Mouse (Mus musculus): ENCODE results near the gene Pcdh15. TPM values are rescaled to one million over a fixed set of nuclear protein-coding genes. Genes with fewer than 3 reads are reported as not detected.
A peak's percentile ranks its signal among the peaks of the same experiment; 100 is the strongest.

The Pcdh15 gene
- polyA plus RNA-seq (2012; rRNA removed): 14.9 and 16.9 TPM in 2 replicates

DNA sequence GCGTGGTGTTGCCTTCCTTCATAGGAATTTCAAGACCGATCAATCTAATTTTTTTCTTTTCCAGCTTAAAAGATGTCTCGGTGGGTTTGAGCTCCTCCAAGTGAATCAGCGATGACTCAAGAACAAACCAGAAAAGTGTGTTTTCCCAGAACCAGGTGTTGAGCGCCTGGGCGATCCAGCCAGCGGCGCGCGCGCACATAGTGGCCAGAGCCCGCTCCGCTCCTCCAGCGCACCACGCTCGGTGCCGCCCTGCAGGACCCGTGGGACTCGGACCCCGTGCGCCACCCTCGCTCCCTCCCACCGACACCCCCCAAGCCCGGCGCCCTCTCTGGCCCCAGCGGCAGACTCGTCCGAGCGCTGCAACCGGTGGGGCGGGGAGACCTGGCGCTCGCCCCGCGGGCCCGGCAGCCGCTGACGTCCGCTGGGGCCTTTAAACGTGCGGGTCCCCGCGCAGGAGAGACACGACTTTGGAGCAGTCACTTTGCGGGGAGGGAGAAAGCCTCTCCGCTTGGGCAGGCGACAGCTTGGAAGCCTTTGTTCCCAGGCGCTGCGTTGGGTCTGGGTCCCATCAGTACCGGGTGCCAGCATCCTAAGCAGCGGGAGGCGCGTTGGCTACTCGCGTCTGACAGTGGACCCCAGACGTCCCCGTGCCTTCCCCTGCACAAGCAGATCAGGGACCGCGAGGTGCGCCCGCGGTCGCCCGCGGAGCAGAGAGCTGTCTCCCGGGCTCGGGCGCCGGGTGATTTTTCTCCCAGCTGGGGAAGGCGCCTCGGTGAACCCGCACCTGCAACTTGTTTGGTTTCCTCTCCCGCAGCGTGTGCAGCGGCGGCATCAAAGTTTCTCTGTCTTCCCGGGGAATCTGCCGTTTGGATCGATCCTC, at the start of gene Pcdh15:
Pcdh15 (plus strand) TSS at position 377 of the 880 bp plus-strand sequence.
- peak within 1 kb of the TSS; percentile 88 for H3K4me3 ChIP-seq (ENCODE audit: insufficient read depth, low read length)
- peak within 1 kb of the TSS; percentile 68 for H3K27ac ChIP-seq (ENCODE audit: insufficient read depth, low read length)
- peaks cover 2% of the 10 kb centered on the region; the same call in 1 of the 2 replicates for H3K4me1 ChIP-seq (ENCODE audit: control insufficient read depth, insufficient read depth, low read length)
- no peak for TF ChIP-seq CTCF (IDR thresholded peaks at IDR 0.05; ENCODE audit: extremely low read depth, insufficient read depth, low read length)
- no peak for TF ChIP-seq POLR2A (IDR thresholded peaks at IDR 0.05; ENCODE audit: extremely low read depth, insufficient read depth, low read length)

DNA sequence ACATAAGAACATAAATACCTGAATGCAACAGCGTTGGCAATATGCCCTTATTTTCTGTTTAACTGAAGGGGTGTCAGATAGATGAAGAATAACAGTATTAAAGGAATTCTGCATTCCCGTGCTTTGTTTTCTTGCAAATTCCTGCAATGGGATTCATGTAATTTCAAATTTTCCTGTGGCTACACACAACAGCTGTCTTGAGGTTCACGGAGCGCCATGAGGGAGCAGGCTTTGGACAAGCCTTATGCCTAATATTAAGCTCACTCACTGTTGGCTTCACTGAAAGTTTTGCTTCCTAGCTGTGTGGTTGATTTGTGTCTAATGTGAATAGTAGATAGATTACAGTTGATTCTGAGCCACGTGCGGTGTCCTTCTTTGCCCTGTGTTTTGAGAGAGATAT, 47.1 kb upstream of the Pcdh15 start:
- Histone ChIP-seq H3K27ac (ENCODE audit: insufficient read depth, low read length) (no peak overlapping the region), H3K4me3 (ENCODE audit: insufficient read depth, low read length) (no peak overlapping the region), H3K4me1 (ENCODE audit: control insufficient read depth, insufficient read depth, low read length) (no peaks in the 10 kb centered on the region)
- no peak for TF ChIP-seq CTCF (IDR thresholded peaks at IDR 0.05; ENCODE audit: extremely low read depth, insufficient read depth, low read length)
- no peak for TF ChIP-seq POLR2A (IDR thresholded peaks at IDR 0.05; ENCODE audit: extremely low read depth, insufficient read depth, low read length)

DNA sequence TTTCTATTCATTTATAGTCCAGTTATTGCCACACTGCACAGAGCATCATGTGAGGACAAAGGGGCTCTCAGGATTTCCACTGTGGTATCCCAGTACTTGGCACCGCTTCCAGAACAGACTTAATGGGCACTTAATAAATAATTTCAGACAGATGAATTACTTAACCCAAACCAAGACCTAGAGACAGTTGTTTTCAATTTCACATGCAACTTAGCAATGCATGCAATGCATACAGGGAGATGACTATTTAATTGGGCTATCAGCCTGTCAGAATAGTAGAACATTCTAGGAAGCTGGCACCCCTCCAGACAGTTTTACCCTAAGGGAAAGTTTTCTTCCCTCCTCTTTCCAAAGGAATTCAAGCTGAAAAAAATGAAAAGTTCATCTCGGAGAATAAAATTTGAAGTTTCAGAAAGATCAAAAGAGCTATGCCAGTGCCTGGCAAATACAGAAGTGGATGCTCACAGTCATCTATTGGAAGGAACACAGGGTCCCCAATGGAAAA, 39.4 kb upstream of the Pcdh15 start:
- H3K4me3 ChIP-seq (ENCODE audit: insufficient read depth, low read length): no peak overlapping the region
- TF ChIP-seq POLR2A (IDR thresholded peaks at IDR 0.05; ENCODE audit: extremely low read depth, insufficient read depth, low read length) (no peak), CTCF (IDR thresholded peaks at IDR 0.05; ENCODE audit: extremely low read depth, insufficient read depth, low read length) (no peak)
- H3K4me1 ChIP-seq (ENCODE audit: control insufficient read depth, insufficient read depth, low read length): no peaks in the 10 kb centered on the region
- H3K27ac ChIP-seq (ENCODE audit: insufficient read depth, low read length): no peak overlapping the region

DNA sequence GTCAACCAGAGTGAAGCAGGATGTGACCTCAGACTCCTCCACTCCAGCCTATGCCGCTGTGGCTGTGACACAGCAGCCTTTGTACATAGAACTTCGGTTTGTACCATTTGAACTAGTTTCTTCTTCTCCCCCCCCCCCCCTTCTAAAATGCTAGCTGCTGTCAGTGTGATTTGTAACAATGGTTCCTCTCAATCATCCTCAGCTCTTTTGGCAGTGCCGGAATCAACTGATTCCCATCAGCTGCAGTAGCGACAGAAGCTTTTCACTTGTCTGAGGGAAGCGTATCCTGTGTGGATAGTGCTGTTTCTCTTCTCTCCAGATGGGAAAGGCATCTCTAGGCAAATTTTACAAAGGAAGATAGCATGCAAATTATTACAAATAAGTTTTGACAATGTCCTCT, 12.4 kb upstream of the Pcdh15 start:
- TF ChIP-seq CTCF (IDR thresholded peaks at IDR 0.05; ENCODE audit: extremely low read depth, insufficient read depth, low read length) (no peak), POLR2A (IDR thresholded peaks at IDR 0.05; ENCODE audit: extremely low read depth, insufficient read depth, low read length) (no peak)
- Histone ChIP-seq H3K4me3 (ENCODE audit: insufficient read depth, low read length) (no peak overlapping the region), H3K27ac (ENCODE audit: insufficient read depth, low read length) (no peak overlapping the region), H3K4me1 (ENCODE audit: control insufficient read depth, insufficient read depth, low read length) (no peaks in the 10 kb centered on the region; the same call in 1 of the 2 replicates)

DNA sequence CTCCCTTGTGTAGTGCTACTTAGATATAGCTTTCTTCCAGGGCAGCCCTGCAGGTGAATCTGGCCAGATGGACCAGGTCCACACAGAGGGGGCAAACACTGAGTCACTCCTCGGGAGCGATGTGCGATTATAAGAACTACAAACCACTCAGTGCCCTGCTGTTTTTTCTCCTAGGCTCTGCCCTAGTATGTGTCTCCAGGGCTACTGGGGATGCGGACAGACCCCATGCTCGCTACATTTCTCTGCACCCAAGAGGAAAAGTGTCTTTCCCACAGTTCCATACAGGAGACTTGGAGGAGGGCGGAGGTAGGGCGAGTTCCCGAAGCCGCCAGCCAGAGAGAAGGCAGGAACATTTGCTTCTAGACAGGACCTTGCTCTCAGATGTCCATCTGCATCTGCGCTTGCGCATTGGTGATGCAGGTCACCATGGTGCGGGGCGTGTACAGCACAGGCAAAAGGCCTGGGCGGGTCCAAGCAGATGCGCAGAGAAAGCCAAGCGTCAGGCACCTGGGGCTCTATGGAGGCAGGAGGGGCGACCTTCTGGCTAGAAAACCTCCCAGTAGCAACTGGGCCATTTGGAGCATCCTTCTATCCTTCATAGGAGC, 2.5 kb upstream of the Pcdh15 start:
- TF ChIP-seq CTCF (IDR thresholded peaks at IDR 0.05; ENCODE audit: extremely low read depth, insufficient read depth, low read length) (no peak), POLR2A (IDR thresholded peaks at IDR 0.05; ENCODE audit: extremely low read depth, insufficient read depth, low read length) (peak; percentile 36; the same call in 1 of the 2 replicates)
- no peak overlapping the region for H3K27ac ChIP-seq (ENCODE audit: insufficient read depth, low read length)
- no peaks in the 10 kb centered on the region for H3K4me1 ChIP-seq (ENCODE audit: control insufficient read depth, insufficient read depth, low read length)
- peak overlapping the region; percentile 37 for H3K4me3 ChIP-seq (ENCODE audit: insufficient read depth, low read length)

DNA sequence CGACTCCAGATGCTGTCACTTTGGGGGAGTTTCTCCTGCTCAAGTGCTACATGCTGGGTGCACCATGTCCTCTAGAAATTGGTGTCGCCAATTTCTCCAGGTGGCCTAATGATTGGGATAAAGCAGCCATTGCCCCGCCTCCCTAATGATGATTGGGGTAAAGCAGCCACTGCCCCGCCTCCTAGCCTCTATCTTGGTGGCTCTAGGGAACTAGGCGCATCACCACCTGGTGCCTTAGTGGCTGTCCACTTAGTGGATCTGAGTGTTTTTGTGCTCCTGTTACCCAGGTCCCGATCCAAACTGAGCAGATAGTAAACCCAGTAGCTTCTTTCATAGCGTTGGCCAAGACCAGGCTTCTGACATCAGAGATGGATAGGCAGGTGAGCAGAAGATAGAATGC, 2.0 kb upstream of the Pcdh15 start:
- H3K4me3 ChIP-seq (ENCODE audit: insufficient read depth, low read length): peak overlapping the region; percentile 37
- H3K27ac ChIP-seq (ENCODE audit: insufficient read depth, low read length): no peak overlapping the region
- no peak for TF ChIP-seq CTCF (IDR thresholded peaks at IDR 0.05; ENCODE audit: extremely low read depth, insufficient read depth, low read length)
- peak; percentile 18; the same call in 1 of the 2 replicates for TF ChIP-seq POLR2A (IDR thresholded peaks at IDR 0.05; ENCODE audit: extremely low read depth, insufficient read depth, low read length)
- H3K4me1 ChIP-seq (ENCODE audit: control insufficient read depth, insufficient read depth, low read length): no peaks in the 10 kb centered on the region

DNA sequence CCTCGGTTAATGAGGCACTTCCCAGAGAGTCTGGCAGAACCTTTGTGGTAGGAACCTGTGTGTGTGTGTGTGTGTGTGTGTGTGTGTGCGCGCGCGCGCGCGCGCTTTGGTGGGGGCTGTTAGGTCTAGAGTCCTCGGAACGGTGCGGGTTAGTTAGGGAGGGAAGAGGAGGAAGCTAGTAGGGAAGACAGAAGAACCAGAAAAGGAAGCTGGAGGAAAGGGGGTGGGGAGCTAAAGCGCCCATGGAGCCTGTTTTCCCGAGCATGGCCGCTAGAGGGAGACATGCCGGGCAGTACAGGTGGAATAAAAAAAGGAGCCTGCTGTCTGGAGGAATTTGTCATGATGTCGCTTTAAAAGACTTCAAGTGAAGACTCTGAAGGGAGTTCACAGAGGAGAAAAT, 1.2 kb upstream of the Pcdh15 start:
- no peak overlapping the region for H3K27ac ChIP-seq (ENCODE audit: insufficient read depth, low read length)

DNA sequence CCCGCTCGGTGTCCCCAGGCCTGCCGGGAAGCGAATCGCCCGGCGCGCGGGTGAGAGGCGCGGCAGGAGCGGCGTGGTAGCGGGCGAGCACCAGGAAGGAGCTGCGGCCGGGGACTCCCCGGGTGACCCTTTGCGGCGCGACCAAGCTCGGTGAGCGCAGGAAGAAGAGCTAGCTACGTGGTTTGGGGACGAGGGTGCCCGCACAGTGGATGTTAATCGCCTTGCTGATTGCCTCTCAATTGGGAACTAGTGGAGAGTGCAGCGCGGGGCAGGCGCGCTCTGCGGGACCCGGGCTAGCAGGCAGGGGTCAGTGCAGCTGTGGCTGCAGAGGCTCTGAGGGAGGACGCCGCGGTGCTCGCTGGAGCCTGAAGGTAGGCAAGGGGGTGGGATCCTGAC, 702 bp downstream of the Pcdh15 start:
- Histone ChIP-seq H3K27ac (ENCODE audit: insufficient read depth, low read length) (peak overlapping the region; percentile 68), H3K4me3 (ENCODE audit: insufficient read depth, low read length) (peak overlapping the region; percentile 88), H3K4me1 (ENCODE audit: control insufficient read depth, insufficient read depth, low read length) (peaks cover 2% of the 10 kb centered on the region; the same call in 1 of the 2 replicates)
- TF ChIP-seq POLR2A (IDR thresholded peaks at IDR 0.05; ENCODE audit: extremely low read depth, insufficient read depth, low read length) (no peak), CTCF (IDR thresholded peaks at IDR 0.05; ENCODE audit: extremely low read depth, insufficient read depth, low read length) (no peak)

More for the DNA sequence above, 1.2 kb upstream of the Pcdh15 start:
- Histone ChIP-seq H3K4me1 (ENCODE audit: control insufficient read depth, insufficient read depth, low read length) (no peaks in the 10 kb centered on the region), H3K4me3 (ENCODE audit: insufficient read depth, low read length) (no peak overlapping the region)
- TF ChIP-seq CTCF (IDR thresholded peaks at IDR 0.05; ENCODE audit: extremely low read depth, insufficient read depth, low read length) (peak; percentile 75), POLR2A (IDR thresholded peaks at IDR 0.05; ENCODE audit: extremely low read depth, insufficient read depth, low read length) (no peak)

DNA sequence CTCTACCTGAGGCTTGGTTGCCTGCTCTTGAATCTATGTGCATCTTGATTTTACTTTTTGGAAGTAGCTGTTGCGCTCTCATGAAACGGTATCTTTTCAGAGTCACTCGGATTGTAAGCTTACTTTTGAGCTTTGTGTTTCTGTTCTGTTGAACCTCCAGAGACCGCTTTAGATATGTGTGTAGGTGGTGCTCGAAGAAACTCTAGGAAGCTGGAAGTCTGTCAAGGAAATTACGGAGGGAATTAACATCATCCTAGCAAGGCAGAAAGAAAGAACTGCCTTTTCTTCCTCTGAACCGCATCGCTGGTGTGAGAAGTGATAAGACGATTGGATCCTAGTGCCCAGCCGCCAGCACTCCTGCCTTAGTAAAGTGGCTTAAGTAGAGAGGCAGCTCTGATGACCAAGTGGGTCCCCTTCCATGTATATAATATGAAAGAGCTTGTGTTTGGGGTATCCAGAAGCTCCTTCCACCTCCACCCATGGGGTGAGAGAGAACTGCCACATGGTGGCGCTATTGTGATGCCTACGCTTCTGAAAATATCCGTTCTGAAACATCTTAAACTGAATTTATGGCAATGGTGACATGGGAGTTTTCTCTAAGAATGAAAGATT, 4.3 kb downstream of the Pcdh15 start:
- TF ChIP-seq POLR2A (IDR thresholded peaks at IDR 0.05; ENCODE audit: extremely low read depth, insufficient read depth, low read length) (no peak), CTCF (IDR thresholded peaks at IDR 0.05; ENCODE audit: extremely low read depth, insufficient read depth, low read length) (peak; percentile 64)
- H3K4me3 ChIP-seq (ENCODE audit: insufficient read depth, low read length): peak overlapping the region; percentile 11; the same call in 1 of the 2 replicates
- H3K4me1 ChIP-seq (ENCODE audit: control insufficient read depth, insufficient read depth, low read length): peaks cover 2% of the 10 kb centered on the region; the same call in 1 of the 2 replicates
- H3K27ac ChIP-seq (ENCODE audit: insufficient read depth, low read length): no peak overlapping the region
